Mouse (Mus musculus) liver, embryonic 14.5 days (tissue): ENCODE measurements around the gene Vps16. TPM values are rescaled to one million over a fixed set of nuclear protein-coding genes. Genes with fewer than 3 reads are reported as not detected.

Experiments
- ATAC-seq: fragments of 200-750 bp; cut with Nextera tagmentation; 2 replicates; pipeline ENCODE4 v1.8.0; 2017; ENCODE audit warnings: moderate number of reproducible peaks, mild to moderate bottlenecking, moderate library complexity; ENCODE audit not compliant: insufficient read depth
- DNase-seq, 3 experiments: peaks; one replicate each; pipeline ENCODE4 v3.0.0-alpha.2; 2012 to 2013; ENCODE audit warnings: low read depth in 3 of 3, low spot score in 3 of 3
- H3K27ac ChIP-seq: fragments of 300-500 bp; sonication (generic); 2 replicates; pipeline ENCODE4 v1.5.1; 2014; ENCODE audit warnings: moderate library complexity, mild to moderate bottlenecking, control low read depth, inconsistent platforms
- H3K27me3 ChIP-seq: fragments of 300-500 bp; sonication (generic); 2 replicates; pipeline ENCODE4 v1.6.1; 2014; ENCODE audit warnings: mild to moderate bottlenecking, low read length, moderate library complexity; ENCODE audit not compliant: control insufficient read depth, insufficient read depth
- H3K36me3 ChIP-seq: fragments of 300-500 bp; sonication (generic); replicated peaks from 2 replicates; pipeline ENCODE4 v1.6.1; 2014; ENCODE audit warnings: low read depth; ENCODE audit not compliant: control insufficient read depth, insufficient read depth
- H3K4me1 ChIP-seq, 2 experiments: fragments of 200-500 bp in 1 of 2; fragments of 300-500 bp in 1 of 2; sonication (generic) in 1 of 2; replicated peaks; 2 replicates each; pipeline ENCODE4 v1.6.1; 2012 to 2014; ENCODE audit warnings: antibody characterized with exemption in 1 of 2, inconsistent platforms in 1 of 2, low read length in 1 of 2; ENCODE audit not compliant: control insufficient read depth in 2 of 2, insufficient read depth in 2 of 2
- H3K4me2 ChIP-seq: fragments of 300-500 bp; sonication (generic); 2 replicates; pipeline ENCODE4 v1.6.1; 2014; ENCODE audit warnings: low read depth, mild to moderate bottlenecking, control low read depth, moderate library complexity
- H3K4me3 ChIP-seq, 2 experiments: fragments of 200-500 bp in 1 of 2; fragments of 300-500 bp in 1 of 2; sonication (generic) in 1 of 2; 2 replicates each; pipeline ENCODE4 v1.5.1; 2012 to 2014; ENCODE audit warnings: low read depth in 2 of 2, low read length in 2 of 2, mild to moderate bottlenecking in 2 of 2, control low read depth in 1 of 2, inconsistent platforms in 1 of 2, moderate library complexity in 1 of 2; ENCODE audit not compliant: insufficient read depth in 1 of 2
- H3K9ac ChIP-seq: fragments of 300-500 bp; sonication (generic); replicated peaks from 2 replicates; pipeline ENCODE4 v1.6.1; 2014; ENCODE audit warnings: mild to moderate bottlenecking, control low read depth, moderate library complexity
- H3K9me3 ChIP-seq: fragments of 300-500 bp; sonication (generic); 2 replicates; pipeline ENCODE4 v1.6.1; 2016; ENCODE audit warnings: low read length, mixed read lengths; ENCODE audit not compliant: control insufficient read depth
- CTCF ChIP-seq: IDR thresholded peaks from 2 replicates; pipeline ENCODE4 v1.5.1; 2016; ENCODE audit warnings: antibody characterized with exemption, low read depth, control low read depth
- EP300 ChIP-seq: IDR thresholded peaks from 2 replicates; pipeline ENCODE4 v1.6.1; 2016; ENCODE audit warnings: antibody characterized with exemption, low read depth
- WGBS: fragments of 180-500 bp; shearing (Covaris S2); extraction: QIAGEN DNeasy Blood & Tissue Kit; methylation state at CpG from one replicate; pipeline ENCODE4 v1.1.7; 2014; ENCODE audit not compliant: insufficient replicate concordance; 5-methylcytosine and 5-hydroxymethylcytosine counted together
- polyA plus RNA-seq, 2 experiments: library from polyadenylated mRNA; depleted of rRNA in 1 of 2; stranded (reverse) in 1 of 2; unstranded in 1 of 2; fragments of >200 nt; fragmentation: Nextera tagmentation in 1 of 2; extraction: Ambion mirVana in 1 of 2; gene quantifications; 2 replicates each; pipeline versions ENCODE4 v1.2.1 to v1.2.3; 2012 to 2014

Vps16 gene
- polyA plus RNA-seq, 2 experiments, result 26.8 to 38.3 TPM

DNA sequence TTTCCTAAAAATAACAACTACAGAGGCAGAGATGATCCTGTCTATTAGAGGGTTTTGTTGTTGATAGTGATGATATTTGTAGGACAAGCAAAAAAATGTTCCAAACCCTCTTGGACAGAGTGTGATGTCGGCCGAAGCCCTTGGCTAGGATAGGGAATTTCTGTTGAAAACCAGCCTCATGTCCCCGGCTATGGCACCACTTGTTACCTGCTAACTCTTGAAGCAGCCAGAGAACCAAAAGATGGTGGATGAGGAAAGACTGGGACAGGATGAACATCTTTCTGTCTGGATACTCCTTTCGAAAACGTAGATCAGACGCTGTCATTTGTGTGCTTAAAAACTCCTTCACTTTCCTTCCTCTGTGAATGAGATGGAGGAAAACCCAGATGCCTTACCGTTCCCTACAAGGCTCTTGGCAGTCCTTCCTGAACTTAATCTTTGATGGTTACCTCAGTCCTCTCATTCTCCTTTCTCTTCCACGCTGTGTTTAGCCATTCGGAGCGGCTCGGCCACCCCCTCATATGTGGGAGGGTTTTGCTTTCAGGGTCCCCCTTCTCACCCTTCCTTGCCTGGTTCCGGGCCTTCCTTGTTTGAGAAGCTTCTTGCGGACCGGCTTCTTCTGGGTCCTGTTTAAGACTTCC lies 27.1 kb downstream of the Vps16 start:
- TF ChIP-seq EP300, result no peak
- no peak for TF ChIP-seq CTCF
- WGBS, result 73% methylated on average over 14 of the region's 14 CpGs
- Histone ChIP-seq H3K4me3 (peak overlapping the region; percentile 70 to 83), H3K9me3 (no peaks in the 10 kb centered on the region), H3K27ac (no peak overlapping the region), H3K4me2 (peak overlapping the region; percentile 74), H3K4me1 (peaks cover 16 to 30% of the 10 kb centered on the region in 2 experiments), H3K9ac (peak overlapping the region; percentile 90), H3K36me3 (no peaks in the 10 kb centered on the region), H3K27me3 (peaks cover 6% of the 10 kb centered on the region)
- DNase-seq (no peak), ATAC-seq (no peak)

DNA sequence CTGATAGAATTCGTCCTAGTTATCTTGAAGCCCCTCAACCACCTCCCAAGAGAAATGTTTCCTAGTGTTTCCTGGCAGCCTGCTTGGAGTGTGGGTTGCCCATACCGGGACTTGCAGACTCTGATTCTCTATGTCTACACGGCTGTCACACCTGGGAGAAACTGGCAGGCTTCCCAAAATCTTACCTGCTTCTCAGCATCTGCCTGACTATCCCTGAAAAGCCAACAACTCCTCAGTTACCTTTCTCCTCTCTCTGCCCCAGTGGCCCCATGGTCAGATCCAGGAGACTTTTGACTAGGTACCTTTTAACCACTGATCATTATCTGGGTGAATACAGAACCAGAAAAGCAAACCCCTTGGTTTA lies 27.6 kb downstream of the Vps16 start:
- Histone ChIP-seq H3K4me2 (peak overlapping the region; percentile 74), H3K36me3 (no peaks in the 10 kb centered on the region), H3K9ac (peak overlapping the region; percentile 90), H3K27ac (no peak overlapping the region), H3K4me3 (peak overlapping the region in 1 of 2 experiments; percentile 83; a peak in 2 of 4 replicates), H3K4me1 (peaks cover 16 to 30% of the 10 kb centered on the region in 2 experiments), H3K9me3 (no peaks in the 10 kb centered on the region), H3K27me3 (peaks cover 6% of the 10 kb centered on the region)
- 47% methylated on average over 3 of the region's 3 CpGs for WGBS
- ATAC-seq (no peak), DNase-seq (no peak)
- TF ChIP-seq CTCF (no peak), EP300 (no peak)

GRCm38 (mm10) chr2:130452266-130452665 lies 28.1 kb downstream of the Vps16 start:
- Histone ChIP-seq H3K4me2 (no peak overlapping the region; the same call in 1 of the 2 replicates), H3K9ac (no peak overlapping the region), H3K4me1 (peaks cover 16 to 30% of the 10 kb centered on the region in 2 experiments), H3K36me3 (no peaks in the 10 kb centered on the region), H3K27ac (no peak overlapping the region), H3K4me3 (no peak overlapping the region), H3K9me3 (no peaks in the 10 kb centered on the region), H3K27me3 (peaks cover 6% of the 10 kb centered on the region)
- 61% methylated on average over 2 of the region's 2 CpGs for WGBS
- TF ChIP-seq CTCF (no peak), EP300 (no peak)
- no peak for DNase-seq
- no peak for ATAC-seq

DNA sequence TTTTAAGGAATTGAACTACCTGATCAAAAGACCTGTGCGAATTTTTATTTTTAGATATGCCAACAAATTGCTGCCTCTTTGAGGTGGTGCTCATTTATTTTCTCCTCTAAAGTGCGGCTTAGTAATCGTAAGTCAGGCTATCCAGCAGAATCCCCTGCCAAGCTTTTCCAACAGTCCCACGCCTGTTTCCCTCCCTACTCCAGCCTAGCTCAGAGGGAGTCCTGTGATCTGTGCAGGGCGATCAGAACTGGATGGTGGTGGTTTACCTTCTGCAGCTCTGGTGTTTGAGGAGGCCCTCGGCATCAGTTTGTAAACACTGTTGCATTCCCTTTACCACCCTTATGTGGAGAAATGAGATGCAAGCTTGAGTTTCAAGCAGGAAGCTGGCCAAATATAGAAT lies 29.3 kb downstream of the Vps16 start:
- Histone ChIP-seq H3K27me3 (peaks cover 6% of the 10 kb centered on the region), H3K4me3 (no peak overlapping the region), H3K27ac (no peak overlapping the region), H3K4me1 (peaks cover 16 to 30% of the 10 kb centered on the region in 2 experiments), H3K36me3 (no peaks in the 10 kb centered on the region), H3K9me3 (no peaks in the 10 kb centered on the region), H3K9ac (no peak overlapping the region), H3K4me2 (no peak overlapping the region)
- ATAC-seq (no peak), DNase-seq (no peak)
- 66% methylated on average over 6 of the region's 6 CpGs for WGBS
- TF ChIP-seq CTCF, result no peak

DNA sequence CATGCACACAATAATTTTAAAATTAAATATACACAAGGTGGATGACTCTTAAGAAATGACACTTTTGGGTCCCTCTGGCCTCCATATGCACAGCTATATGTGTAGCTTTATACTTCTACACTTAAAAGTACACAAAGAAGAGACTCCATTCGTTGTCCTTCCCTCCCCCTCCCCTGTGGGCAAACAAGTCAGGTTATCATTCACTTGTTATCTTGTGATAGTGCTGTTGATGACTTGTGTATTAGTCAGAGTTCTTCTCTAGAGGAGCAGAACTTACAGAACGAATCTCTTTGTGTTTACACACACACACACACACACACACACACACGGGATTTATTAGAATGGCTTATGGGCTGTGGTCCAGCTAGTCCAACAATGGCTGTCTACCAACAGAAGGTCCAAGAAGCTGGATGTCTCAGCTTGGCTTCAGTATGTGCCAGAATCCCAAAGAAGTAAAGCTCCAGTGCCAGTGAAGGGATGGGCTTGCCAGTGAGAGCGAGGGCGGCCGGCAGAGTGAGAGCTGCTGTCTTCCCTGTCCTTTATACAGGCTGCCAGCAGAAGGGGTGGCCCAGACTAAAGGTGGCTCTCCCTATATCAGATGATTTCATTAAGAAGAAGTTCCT lies 30.7 kb downstream of the Vps16 start:
- Histone ChIP-seq H3K36me3 (no peaks in the 10 kb centered on the region), H3K9me3 (no peaks in the 10 kb centered on the region), H3K9ac (no peak overlapping the region), H3K27me3 (no peaks in the 10 kb centered on the region), H3K4me1 (peaks cover 16 to 23% of the 10 kb centered on the region in 2 experiments), H3K27ac (no peak overlapping the region), H3K4me2 (no peak overlapping the region), H3K4me3 (no peak overlapping the region)
- DNase-seq (no peak), ATAC-seq (no peak)
- TF ChIP-seq EP300 (no peak), CTCF (no peak)
- WGBS, result 53% methylated on average over 6 of the region's 6 CpGs
